Mouse (Mus musculus) neutrophil, adult 5-6 weeks (primary cell): ENCODE data around the gene Sox5. TPM values are rescaled to one million over a fixed set of nuclear protein-coding genes. Genes with fewer than 3 reads are reported as not detected.
A peak's percentile ranks its signal among the peaks of the same experiment; 100 is the strongest.

Experiments
- ATAC-seq: fragments of 151-379, 151-347 bp; 2 replicates; pipeline ENCODE4 v1.8.0; 2017; ENCODE audit warnings: mild to moderate bottlenecking, moderate TSS enrichment; ENCODE audit not compliant: insufficient number of reproducible peaks, poor library complexity, low FRiP score, severe bottlenecking; ENCODE audit errors: extremely low read depth
- total RNA-seq: library from RNA; stranded (forward); fragments of 200-1000 nt; gene quantifications from 2 replicates; pipeline ENCODE4 v1.2.3, GENCODE M21; 2017

Gene Sox5
- 0.70 and 0.98 TPM in 2 replicates for total RNA-seq

GRCm38 (mm10) chr6:144781431-144782030 is at the start of gene Sox5:
TSS of gene Sox5 (minus strand) at chr6:144781977.
- peak; percentile 20; the same call in 1 of the 2 replicates for ATAC-seq

GRCm38 (mm10) chr6:144825018-144825602 is 43.3 kb upstream of the Sox5 start:
- ATAC-seq, result no peak

DNA sequence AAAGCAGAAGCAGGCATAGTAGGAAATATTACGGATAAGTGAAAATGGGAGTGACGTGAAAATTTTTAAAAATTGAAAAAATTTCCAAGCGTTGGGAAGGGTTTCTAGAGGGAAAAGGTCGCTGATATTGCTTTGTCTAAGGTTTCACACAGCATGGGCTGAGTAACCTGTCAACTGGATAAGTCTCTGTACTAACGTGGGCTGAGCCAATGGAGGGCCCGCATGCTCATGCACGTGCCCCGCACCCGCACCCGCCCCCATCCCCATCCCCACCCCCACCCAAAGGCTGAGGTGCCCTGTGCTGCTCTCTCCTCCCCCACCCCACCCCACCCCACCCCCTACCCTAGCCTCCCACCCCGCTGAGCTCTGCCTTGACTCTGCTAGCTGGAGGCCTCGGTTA is 42.4 kb upstream of the Sox5 start:
- no peak for ATAC-seq

DNA sequence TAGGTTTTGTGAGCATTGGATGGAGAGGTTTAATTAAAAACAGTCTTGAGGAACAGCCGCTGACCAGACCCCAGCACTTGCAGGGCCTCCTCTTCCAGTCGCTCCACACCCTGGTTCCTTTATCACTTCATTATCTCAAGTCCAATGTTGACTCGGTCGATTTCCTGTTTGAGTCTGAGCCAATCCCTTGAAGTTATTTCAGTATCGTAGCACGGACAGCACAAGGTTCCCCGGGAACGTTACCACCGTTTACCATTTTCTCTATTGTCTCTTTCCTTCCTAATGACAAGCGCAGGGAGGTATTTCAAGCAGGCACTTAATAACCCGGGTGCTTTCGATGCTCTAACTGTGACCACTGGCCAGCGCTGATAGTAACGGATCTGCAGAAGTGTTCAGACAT is 40.8 kb upstream of the Sox5 start:
- no peak for ATAC-seq

GRCm38 (mm10) chr6:144821019-144821418 is 39.2 kb upstream of the Sox5 start:
- ATAC-seq, result no peak

- ATAC-seq, result peak; percentile 88
Observed at GRCm38 (mm10) chr6:144818016-144818415, 36.2 kb upstream of the Sox5 start.

DNA sequence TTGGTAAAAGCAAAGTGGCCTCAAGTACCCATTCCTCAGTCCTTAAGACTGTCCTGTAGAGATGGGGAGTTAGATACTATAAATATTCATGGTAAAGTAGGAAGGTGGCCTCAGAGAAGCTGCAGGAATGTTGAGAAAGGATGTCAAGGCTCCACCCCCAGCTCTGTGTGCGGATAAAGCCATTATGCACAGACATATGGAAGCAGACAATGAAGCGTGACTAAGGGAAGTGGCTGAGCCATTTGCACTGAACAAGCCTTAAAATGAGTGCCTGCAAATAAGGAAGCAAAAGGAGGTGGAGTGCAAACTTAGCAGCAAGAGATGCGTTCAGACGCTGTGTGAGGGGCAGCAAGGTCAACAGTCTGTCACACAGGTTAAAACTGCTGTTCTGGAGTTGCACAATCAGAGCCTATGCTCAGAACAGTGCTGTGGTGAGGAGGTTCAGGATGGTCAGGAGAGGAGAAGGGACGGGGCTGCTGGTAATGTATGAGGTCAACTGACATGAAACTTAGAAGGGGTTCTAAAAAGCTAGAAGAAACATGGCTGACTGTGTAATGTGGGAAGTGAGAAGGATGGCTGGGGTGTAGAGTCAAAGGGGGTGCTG is 35.7 kb upstream of the Sox5 start:
- peak; percentile 18; the same call in 1 of the 2 replicates for ATAC-seq

- ATAC-seq, result no peak
Observed at GRCm38 (mm10) chr6:144815542-144815941, 33.8 kb upstream of the Sox5 start.

DNA sequence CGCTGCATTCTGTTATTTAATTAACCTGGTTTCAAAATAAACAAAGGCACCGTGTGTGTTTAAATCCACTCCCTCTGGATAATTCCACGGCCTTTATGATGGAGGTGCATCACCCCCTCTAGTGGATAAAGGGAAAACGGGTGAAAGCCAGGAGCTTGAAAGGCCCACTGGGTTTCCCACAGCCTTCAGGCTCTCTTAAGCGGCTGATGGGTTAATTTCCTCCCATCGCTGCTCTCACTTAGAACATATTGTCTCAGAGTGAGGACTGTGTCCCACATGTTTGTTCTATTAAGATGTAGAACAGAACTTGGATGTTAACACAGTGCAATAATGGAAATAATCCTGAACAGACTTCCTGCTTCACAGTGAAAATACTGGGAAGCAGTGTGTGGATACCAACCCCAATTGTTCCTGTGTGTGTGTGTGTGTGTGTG is 33.2 kb upstream of the Sox5 start:
- no peak for ATAC-seq

GRCm38 (mm10) chr6:144804321-144804720 is 22.5 kb upstream of the Sox5 start:
- no peak for ATAC-seq

DNA sequence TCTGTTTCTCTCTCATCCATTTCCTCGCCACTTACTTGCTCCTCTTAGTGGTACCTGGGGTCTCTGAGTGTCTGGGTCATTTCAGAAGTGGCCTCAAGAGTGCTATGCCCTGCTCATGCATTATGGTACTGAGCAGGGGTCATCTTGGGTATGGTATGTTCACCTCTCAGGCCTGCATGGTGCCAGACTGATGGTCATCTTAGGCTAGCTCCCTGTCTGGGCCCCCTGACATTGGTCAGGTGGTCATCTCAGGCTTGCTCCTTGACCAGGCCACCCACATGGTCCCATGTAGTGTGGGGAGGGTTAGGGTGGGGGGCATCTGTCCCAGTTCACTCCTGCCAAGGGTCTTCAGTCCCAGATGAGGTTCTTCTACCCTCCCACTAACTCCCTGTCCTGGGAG is 21.3 kb upstream of the Sox5 start:
- no peak for ATAC-seq

- no peak for ATAC-seq
Observed at GRCm38 (mm10) chr6:144794356-144794755, 12.6 kb upstream of the Sox5 start.

DNA sequence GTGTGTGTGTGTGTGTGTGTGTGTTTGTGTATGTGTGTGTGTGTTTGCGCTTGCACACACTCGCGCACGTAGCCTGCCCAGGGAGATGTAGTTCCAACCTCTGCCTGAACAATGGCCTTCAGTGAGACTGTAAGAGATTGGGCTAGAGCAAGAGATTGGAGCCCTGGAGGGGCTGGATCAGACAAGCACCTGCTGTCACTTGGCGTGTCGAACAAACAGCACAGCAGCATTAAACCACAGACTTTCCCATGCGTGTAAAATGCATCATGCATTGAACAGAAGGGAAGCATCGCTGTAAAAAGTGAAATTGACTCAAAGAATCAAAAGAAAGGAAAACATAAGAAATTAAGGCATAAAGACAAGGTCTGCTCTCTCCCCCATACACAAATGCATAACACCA is 11.1 kb upstream of the Sox5 start:
- no peak for ATAC-seq

DNA sequence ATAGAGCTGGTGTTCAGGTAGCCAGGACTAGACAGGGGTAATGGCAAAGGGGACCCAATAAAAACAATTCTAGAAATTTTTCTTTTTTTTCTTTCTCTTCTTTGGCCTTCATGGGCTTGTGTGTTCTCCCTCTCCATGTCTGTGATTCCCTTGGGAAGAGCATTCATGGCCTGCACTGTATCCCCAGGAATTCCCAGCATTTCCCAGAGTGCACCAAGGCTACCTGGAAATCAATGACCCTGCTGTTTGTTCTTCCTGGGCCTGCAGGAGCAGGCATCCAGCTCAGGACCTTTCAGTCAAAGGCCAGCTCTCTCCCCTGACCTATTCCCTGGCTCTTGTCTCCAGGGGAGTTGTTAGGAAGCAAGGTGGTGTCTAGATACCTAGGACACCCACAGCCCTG is 1.5 kb upstream of the Sox5 start:
- no peak for ATAC-seq

- no peak for ATAC-seq
Observed at GRCm38 (mm10) chr6:144782866-144783265, 1.1 kb upstream of the Sox5 start.

- ATAC-seq, result no peak
Observed at GRCm38 (mm10) chr6:144782031-144782857, 467 bp upstream of the Sox5 start.

- no peak for ATAC-seq
Observed at GRCm38 (mm10) chr6:144780608-144781285, 1.0 kb downstream of the Sox5 start.

DNA sequence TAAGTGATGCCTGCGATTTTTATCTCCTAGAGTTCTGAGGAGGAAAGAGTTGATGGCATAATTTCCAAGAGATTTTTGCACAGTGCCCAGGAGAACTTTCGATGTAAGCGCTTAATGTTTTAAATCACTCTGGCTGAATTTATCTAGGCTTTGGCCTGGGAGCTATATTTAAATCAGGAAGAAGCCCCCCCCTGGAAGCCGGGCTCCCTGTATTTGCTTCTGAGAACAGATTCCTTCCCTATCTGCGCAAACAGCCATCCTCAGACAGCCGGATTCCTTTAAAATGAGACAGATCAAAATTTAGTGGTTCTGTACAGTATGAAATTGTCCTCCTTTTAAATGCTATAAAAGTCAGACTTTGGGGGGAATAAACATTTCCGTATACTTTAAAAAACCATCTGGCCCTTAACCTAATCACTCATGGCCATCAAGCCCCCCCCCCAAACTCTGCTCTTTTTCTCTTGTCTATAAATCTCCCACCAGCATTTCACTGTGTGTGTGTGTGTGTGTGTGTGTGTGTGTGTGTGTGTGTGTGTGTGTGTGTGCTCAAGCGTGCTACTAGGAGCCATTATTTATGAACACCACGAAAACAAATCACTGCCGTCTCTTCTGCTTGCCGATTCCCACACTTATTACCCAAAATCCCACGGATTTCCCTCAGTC is 1.7 kb downstream of the Sox5 start:
- ATAC-seq, result no peak
